Mouse (Mus musculus) limb, embryonic 11.5 days (tissue): ENCODE measurements around the gene Mmp19. TPM values are rescaled to one million over a fixed set of nuclear protein-coding genes. Genes with fewer than 3 reads are reported as not detected.

Experiments
- ATAC-seq: fragments of 200-750 bp; cut with Nextera tagmentation; 2 replicates; pipeline ENCODE4 v1.8.0; 2017; ENCODE audit warnings: low read depth; ENCODE audit not compliant: insufficient number of reproducible peaks, low FRiP score, low TSS enrichment
- DNase-seq: peaks from one replicate; pipeline ENCODE4 v3.0.0-alpha.2; 2015; ENCODE audit warnings: low spot score
- H3K27ac ChIP-seq: fragments of 300-500 bp; sonication (generic); replicated peaks from 2 replicates; pipeline ENCODE4 v1.5.1; 2014; ENCODE audit warnings: low read depth, mild to moderate bottlenecking, low read length
- H3K27me3 ChIP-seq: fragments of 300-500 bp; sonication (generic); 2 replicates; pipeline ENCODE4 v1.6.1; 2014; ENCODE audit warnings: mild to moderate bottlenecking, low read length, mixed read lengths; ENCODE audit not compliant: control insufficient read depth, insufficient read depth
- H3K36me3 ChIP-seq: fragments of 300-500 bp; sonication (generic); 2 replicates; pipeline ENCODE4 v1.6.1; 2014; ENCODE audit warnings: mild to moderate bottlenecking, low read length, moderate library complexity, mixed read lengths; ENCODE audit not compliant: control insufficient read depth, insufficient read depth
- H3K4me1 ChIP-seq: fragments of 300-500 bp; sonication (generic); 2 replicates; pipeline ENCODE4 v1.6.1; 2014; ENCODE audit warnings: low read length, mixed read lengths; ENCODE audit not compliant: control insufficient read depth, insufficient read depth
- H3K4me2 ChIP-seq: fragments of 300-500 bp; sonication (generic); 2 replicates; pipeline ENCODE4 v1.6.1; 2014; ENCODE audit warnings: low read depth, mild to moderate bottlenecking, moderate library complexity; ENCODE audit not compliant: severe bottlenecking
- H3K4me3 ChIP-seq: fragments of 300-500 bp; sonication (generic); 2 replicates; pipeline ENCODE4 v1.5.1; 2014; ENCODE audit warnings: low read depth, low read length
- H3K9ac ChIP-seq: fragments of 300-500 bp; sonication (generic); 2 replicates; pipeline ENCODE4 v1.6.1; 2014; ENCODE audit warnings: mild to moderate bottlenecking, low read length
- H3K9me3 ChIP-seq: fragments of 300-500 bp; sonication (generic); 2 replicates; pipeline ENCODE4 v1.6.1; 2016; ENCODE audit warnings: low read length; ENCODE audit not compliant: control insufficient read depth
- WGBS: fragments of 180-500 bp; shearing (Covaris S2); extraction: QIAGEN DNeasy Blood & Tissue Kit; methylation state at CpG from one replicate; pipeline ENCODE4 v1.1.7; 2014; 5-methylcytosine and 5-hydroxymethylcytosine counted together
- polyA plus RNA-seq: library from polyadenylated mRNA; unstranded; fragments of >200 nt; fragmentation: Nextera tagmentation; extraction: Ambion mirVana; gene quantifications from 2 replicates; pipeline ENCODE4 v1.2.1, GENCODE M21; 2014

Mmp19 gene
- polyA plus RNA-seq, 1 experiment from 2014 or later: 0.55 TPM

DNA sequence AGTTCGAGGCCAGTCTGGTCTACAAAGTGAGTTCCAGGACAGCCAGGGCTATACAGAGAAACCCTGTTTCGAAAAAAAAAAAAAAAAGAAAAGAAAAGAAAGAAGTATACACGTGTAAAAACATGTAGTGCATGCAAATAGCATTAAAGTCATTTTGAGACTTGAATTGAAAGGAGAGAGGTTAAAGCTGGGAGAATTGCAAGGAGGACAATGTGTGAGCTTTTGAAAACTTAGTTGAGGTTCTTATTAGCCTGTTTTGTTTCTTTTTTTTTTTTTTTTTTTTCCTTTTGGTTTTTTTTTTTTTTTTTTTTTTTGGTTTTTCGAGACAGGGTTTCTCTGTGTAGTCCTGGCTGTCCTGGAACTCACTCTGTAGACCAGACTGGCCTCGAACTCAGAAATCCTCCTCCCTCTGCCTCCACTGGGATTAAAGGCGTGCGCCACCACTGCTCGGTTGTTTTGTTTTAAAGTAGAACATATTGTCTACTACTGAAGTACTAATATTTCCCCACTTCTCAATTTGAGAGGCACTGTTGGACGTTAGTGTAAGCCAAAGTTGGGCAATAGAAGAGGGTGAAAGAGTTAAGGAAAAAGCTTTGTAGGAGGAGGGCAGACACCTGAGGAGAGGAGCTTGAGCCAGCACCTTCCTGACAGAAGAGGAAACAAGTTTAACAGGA is 43.6 kb upstream of the Mmp19 start:
- Histone ChIP-seq H3K27me3 (peaks cover 12% of the 10 kb centered on the region), H3K36me3 (no peaks in the 10 kb centered on the region; the same call in 1 of the 2 replicates), H3K9me3 (no peaks in the 10 kb centered on the region), H3K4me2 (peak overlapping the region; percentile 73), H3K4me3 (peak overlapping the region; percentile 61), H3K4me1 (peaks cover 8% of the 10 kb centered on the region), H3K27ac (peak overlapping the region; percentile 89), H3K9ac (peak overlapping the region; percentile 80)
- ATAC-seq: no peak
- DNase-seq: no peak
- 47% methylated on average over 9 of the region's 9 CpGs for WGBS

DNA sequence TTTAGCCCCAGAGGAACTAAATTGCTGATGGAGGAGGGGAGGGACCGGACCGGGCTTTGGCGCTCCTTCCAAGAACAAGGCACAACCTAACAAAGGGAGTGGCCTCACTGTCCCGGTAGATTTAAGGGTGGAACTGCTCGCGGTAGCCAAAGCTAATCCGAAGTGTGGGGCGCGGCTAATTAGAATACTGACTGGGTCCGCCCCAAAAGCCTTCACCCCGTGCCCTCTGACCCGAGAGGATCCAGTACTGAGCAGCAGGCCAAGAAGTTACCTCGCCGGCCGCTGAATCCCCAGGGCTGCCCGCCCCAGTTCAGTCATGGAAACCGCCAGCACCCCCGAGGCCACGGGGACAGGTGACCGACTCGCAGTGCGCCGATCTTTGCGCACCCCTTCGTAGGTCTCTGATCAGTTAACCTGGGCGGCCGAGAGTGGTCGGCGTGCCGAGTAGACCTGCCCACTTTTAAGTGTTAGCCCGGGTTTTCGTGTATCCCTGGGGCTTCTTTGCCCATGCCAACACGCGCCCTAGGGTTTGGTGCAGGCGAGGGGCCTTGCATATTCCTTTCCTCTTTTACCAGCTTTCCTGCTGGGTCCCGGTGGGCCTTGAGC is 43.0 kb upstream of the Mmp19 start, which contains the start of gene Pym1:
Gene Pym1, plus strand, starts transcription at position 244 of the 606 bp plus-strand sequence.
- DNase-seq (peak; percentile 81), ATAC-seq (peak; percentile 55)
- Histone ChIP-seq H3K27me3 (peaks cover 8% of the 10 kb centered on the region), H3K4me2 (peak within 1 kb of the TSS; percentile 73), H3K27ac (peak within 1 kb of the TSS; percentile 89), H3K4me3 (peak within 1 kb of the TSS; percentile 61), H3K9me3 (no peaks in the 10 kb centered on the region), H3K9ac (peak within 1 kb of the TSS; percentile 80), H3K4me1 (peaks cover 8% of the 10 kb centered on the region), H3K36me3 (no peaks in the 10 kb centered on the region; the same call in 1 of the 2 replicates)
- WGBS: under 1% methylated on average over 36 of the region's 36 CpGs

DNA sequence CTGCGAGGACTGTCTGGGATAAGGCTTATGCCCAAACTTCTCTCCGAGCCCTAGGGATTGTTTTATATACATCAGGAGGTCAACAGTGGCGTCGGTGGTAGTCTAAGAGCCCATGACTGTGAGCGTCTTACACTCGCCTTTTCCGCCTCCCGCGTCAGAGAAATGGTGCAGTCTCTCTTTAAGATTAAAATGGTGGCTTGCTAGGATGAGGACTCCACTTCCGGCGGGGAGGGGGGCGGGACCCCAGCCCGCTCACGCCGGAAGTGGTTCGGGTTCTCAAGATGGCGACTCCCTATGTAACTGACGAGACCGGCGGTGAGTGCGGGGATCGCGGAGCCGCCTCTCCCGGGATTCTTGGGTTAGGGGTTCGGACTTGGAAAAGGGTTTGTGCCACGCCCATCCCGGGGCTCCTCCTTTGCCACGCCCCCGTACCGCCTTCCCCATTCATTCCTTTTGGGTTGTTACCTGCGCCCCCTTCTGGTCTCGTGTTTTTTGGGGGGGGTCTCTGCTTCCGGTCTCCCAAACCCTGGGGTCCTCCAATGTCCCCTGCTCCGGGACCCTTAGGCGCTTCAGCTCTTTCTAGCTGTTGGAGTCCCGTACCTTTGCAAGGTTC is 42.4 kb upstream of the Mmp19 start:
- ATAC-seq (peak; percentile 89), DNase-seq (peak; percentile 90)
- peak overlapping the region; percentile 89 for H3K27ac ChIP-seq
- H3K4me3 ChIP-seq: peak overlapping the region; percentile 61
- H3K36me3 ChIP-seq: no peaks in the 10 kb centered on the region; the same call in 1 of the 2 replicates
- peak overlapping the region; percentile 80 for H3K9ac ChIP-seq
- no peaks in the 10 kb centered on the region for H3K9me3 ChIP-seq
- WGBS: 0% methylated on average over 37 of the region's 37 CpGs
- peaks cover 6% of the 10 kb centered on the region; the same call in 1 of the 2 replicates for H3K27me3 ChIP-seq
- H3K4me1 ChIP-seq: peaks cover 8% of the 10 kb centered on the region
- H3K4me2 ChIP-seq: peak overlapping the region; percentile 73

DNA sequence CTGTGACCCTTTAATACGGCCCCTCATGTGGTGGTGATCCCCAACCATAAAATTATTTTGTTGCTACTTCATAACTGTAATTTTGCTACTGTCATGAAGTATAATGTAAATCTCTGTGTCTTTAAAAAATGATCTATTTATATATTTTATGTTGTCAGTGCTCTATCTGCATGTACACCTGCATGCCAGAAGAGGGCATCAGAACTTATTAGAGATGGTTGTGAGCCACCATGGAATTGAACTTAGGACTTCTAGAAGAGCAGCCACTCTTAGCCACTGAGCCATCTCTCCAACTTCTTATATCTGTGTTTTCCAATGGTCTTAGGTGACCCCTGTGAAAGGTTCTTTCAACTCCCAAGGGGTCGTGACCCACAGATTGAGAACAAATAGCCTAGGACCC is 17.8 kb upstream of the Mmp19 start:
- Histone ChIP-seq H3K4me2 (no peak overlapping the region), H3K4me3 (no peak overlapping the region), H3K9me3 (no peaks in the 10 kb centered on the region), H3K27ac (no peak overlapping the region), H3K9ac (no peak overlapping the region), H3K4me1 (no peaks in the 10 kb centered on the region), H3K36me3 (no peaks in the 10 kb centered on the region), H3K27me3 (no peaks in the 10 kb centered on the region)
- ATAC-seq (no peak), DNase-seq (no peak)
- WGBS: 81% methylated on average over 2 of the region's 2 CpGs

DNA sequence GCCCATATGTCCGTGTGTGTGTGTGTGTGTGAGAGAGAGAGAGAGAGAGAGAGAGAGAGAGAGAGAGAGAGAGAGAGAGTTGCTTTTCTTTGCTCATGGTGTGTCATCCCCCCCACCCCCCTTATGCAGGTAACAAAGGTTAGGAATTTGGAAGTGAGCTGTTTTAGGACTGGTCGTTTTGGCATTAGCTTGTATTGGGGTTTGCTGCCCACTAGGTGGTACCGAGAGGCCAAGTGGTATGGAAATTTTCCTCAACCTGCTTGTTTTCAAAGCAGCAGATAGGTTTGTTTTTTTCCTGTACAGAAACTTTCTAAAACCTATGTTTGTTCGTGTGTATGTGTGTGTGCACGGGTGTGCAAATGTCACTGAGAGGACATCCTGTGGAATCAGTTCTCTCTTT is 17.0 kb upstream of the Mmp19 start:
- H3K27me3 ChIP-seq: no peaks in the 10 kb centered on the region
- no peaks in the 10 kb centered on the region for H3K9me3 ChIP-seq
- H3K4me3 ChIP-seq: no peak overlapping the region
- no peak overlapping the region for H3K9ac ChIP-seq
- ATAC-seq (no peak), DNase-seq (no peak)
- no peaks in the 10 kb centered on the region for H3K36me3 ChIP-seq
- H3K4me2 ChIP-seq: no peak overlapping the region
- H3K27ac ChIP-seq: no peak overlapping the region
- WGBS: 26% methylated on average over 5 of the region's 5 CpGs
- no peaks in the 10 kb centered on the region for H3K4me1 ChIP-seq

DNA sequence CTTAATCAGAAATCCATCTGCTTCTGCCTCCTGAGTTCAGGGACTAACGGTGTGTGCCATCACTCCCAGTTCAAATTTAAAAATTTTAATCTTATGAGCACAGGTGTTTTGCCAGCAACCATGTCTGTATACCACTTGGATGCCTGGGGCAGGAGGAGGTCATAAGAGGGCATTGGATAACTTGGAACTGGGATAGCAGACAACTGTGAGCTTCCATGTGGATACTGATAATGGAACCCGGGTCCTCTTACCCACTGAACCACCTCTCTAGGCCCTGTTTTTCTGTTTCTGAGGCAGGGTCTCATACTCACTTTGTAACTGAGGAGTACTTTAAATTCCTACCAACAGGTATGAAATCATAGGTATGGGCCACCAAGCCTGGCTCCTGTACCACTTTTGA is 12.3 kb upstream of the Mmp19 start:
- no peaks in the 10 kb centered on the region for H3K27me3 ChIP-seq
- H3K9me3 ChIP-seq: no peaks in the 10 kb centered on the region
- no peak overlapping the region for H3K4me2 ChIP-seq
- H3K27ac ChIP-seq: peak overlapping the region; percentile 78; the same call in 1 of the 2 replicates
- ATAC-seq: no peak
- peaks cover 8% of the 10 kb centered on the region for H3K4me1 ChIP-seq
- no peak for DNase-seq
- no peaks in the 10 kb centered on the region for H3K36me3 ChIP-seq
- WGBS: 84% methylated on average over 2 of the region's 2 CpGs
- no peak overlapping the region for H3K9ac ChIP-seq
- H3K4me3 ChIP-seq: no peak overlapping the region

DNA sequence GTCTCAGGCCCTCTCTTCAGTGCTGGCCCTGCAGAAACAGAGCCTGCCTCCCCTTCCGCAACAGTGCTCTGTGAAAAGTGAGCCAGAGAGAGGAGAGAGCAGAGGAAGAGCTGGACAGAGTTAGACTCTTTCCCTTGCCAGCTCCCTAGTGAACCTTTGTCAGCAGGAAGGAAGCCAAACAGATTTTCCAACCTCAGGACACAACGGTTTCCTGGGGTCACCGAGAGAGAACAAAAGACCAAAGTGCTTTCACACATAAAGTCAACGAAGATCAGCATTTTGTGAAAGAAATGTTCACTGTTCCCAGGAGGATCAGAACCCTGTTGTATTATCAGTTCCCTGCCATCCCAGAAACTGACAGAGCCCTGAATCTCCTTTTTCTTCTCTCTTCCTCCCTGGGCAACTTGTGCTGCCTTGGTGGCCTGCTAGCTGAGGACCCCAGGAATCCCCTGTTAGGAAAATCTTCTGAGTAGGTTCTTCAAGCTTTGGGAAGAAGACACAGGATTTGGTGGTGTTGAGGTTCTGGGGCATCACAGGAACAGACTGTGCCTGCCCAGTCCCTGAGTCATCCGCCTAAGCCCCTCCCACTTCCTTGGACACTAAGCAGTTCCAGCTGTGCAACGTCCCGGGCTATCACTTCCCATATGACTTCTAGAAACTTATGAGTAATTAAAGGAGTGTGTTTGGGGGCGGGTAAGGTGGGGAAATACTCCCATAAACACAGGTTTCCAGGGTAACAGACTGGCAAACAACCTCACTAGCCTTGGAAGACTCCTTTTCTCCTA is 11.5 kb upstream of the Mmp19 start:
- 20% methylated on average over 8 of the region's 8 CpGs for WGBS
- Histone ChIP-seq H3K36me3 (no peaks in the 10 kb centered on the region), H3K27ac (peak overlapping the region; percentile 78), H3K4me3 (no peak overlapping the region), H3K4me1 (peaks cover 8% of the 10 kb centered on the region), H3K27me3 (no peaks in the 10 kb centered on the region), H3K4me2 (peak overlapping the region; percentile 7; the same call in 1 of the 2 replicates), H3K9ac (no peak overlapping the region; the same call in 1 of the 2 replicates), H3K9me3 (peaks cover 4% of the 10 kb centered on the region; the same call in 1 of the 2 replicates)
- peak; percentile 82 for DNase-seq
- ATAC-seq: peak; percentile 83

DNA sequence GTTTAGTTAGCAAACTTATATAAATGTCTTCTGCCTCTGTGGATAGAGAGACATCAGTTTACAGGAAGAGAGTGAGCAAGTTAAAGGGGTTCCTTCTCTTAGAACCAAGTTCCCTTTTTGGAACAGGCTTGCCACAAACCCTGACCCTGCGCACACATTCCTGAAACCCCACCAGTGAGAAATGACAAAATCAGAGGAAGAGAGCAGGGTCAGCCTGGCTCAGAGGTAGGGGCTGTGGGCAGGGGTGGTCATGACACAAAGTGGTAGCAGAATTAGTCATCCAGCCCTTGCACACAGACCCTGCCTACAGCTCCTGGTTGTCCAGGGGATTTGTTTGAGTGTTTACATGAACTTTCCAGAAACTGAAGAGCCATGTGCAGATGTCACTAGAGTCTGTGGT is 10.5 kb upstream of the Mmp19 start:
- 100% methylated on average over 1 of the region's 1 CpGs for WGBS
- Histone ChIP-seq H3K4me1 (peaks cover 8% of the 10 kb centered on the region), H3K9ac (no peak overlapping the region), H3K9me3 (peaks cover 8% of the 10 kb centered on the region; the same call in 1 of the 2 replicates), H3K27me3 (no peaks in the 10 kb centered on the region), H3K4me3 (no peak overlapping the region), H3K4me2 (no peak overlapping the region), H3K36me3 (no peaks in the 10 kb centered on the region), H3K27ac (no peak overlapping the region)
- ATAC-seq: no peak
- no peak for DNase-seq
